Mouse (Mus musculus) gastrocnemius, postnatal 25 days (tissue): ENCODE measurements around the gene Tulp2. TPM values are rescaled to one million over a fixed set of nuclear protein-coding genes. Genes with fewer than 3 reads are reported as not detected.
"Not testable (repeated sequence)": the region's sequence is repeated elsewhere in the genome, so short reads cannot be mapped to it uniquely, and the experiment has no call there.

ENCODE experiments used
- DNase-seq: peaks from one replicate; pipeline ENCODE4 v3.0.0; 2022
- total RNA-seq, 2 experiments: library from RNA; stranded (reverse); gene quantifications; 1 replicate in 1 of 2; 2 replicates in 1 of 2; pipeline ENCODE4 v1.2.3; 2021

The Tulp2 gene
- total RNA-seq, 2 experiments from 2014 or later: not detected

GRCm38 (mm10) chr7:45459564-45460140 lies 22.0 kb upstream of the Tulp2 start, which contains the start of gene Ftl1:
Gene Ftl1 (minus strand): TSS chr7:45459884.
- peak; percentile 98 for DNase-seq

GRCm38 (mm10) chr7:45460377-45460776 lies 21.3 kb upstream of the Tulp2 start:
- no peak for DNase-seq

- peak; percentile 67 for DNase-seq
Observed at GRCm38 (mm10) chr7:45460860-45461314, 20.8 kb upstream of the Tulp2 start.

GRCm38 (mm10) chr7:45461326-45461725 lies 20.4 kb upstream of the Tulp2 start:
- no peak for DNase-seq

GRCm38 (mm10) chr7:45461781-45462180 lies 19.9 kb upstream of the Tulp2 start:
- no peak for DNase-seq

GRCm38 (mm10) chr7:45462325-45462724 lies 19.4 kb upstream of the Tulp2 start:
- DNase-seq: no peak

- not testable (repeated sequence) for DNase-seq
Observed at GRCm38 (mm10) chr7:45462868-45463267, 18.8 kb upstream of the Tulp2 start.

GRCm38 (mm10) chr7:45463987-45464778 lies 17.5 kb upstream of the Tulp2 start:
- DNase-seq: no peak

- DNase-seq: no peak
Observed at GRCm38 (mm10) chr7:45465112-45465511, 16.6 kb upstream of the Tulp2 start.

- DNase-seq: no peak
Observed at GRCm38 (mm10) chr7:45465549-45465948, 16.1 kb upstream of the Tulp2 start.

- peak; percentile 92 for DNase-seq
Observed at GRCm38 (mm10) chr7:45466283-45467089, 15.2 kb upstream of the Tulp2 start, which contains the start of gene Bax. Gene Bax (minus strand): TSS chr7:45466898.

- no peak for DNase-seq
Observed at GRCm38 (mm10) chr7:45467090-45467670, 14.5 kb upstream of the Tulp2 start.

- DNase-seq: no peak
Observed at GRCm38 (mm10) chr7:45470869-45471268, 10.8 kb upstream of the Tulp2 start.

GRCm38 (mm10) chr7:45475291-45475969 lies 6.2 kb upstream of the Tulp2 start:
- no peak for DNase-seq

GRCm38 (mm10) chr7:45476453-45476852 lies 5.2 kb upstream of the Tulp2 start:
- DNase-seq: no peak

- DNase-seq: no peak
Observed at GRCm38 (mm10) chr7:45477003-45477402, 4.7 kb upstream of the Tulp2 start.

- DNase-seq: no peak
Observed at GRCm38 (mm10) chr7:45478774-45479173, 2.9 kb upstream of the Tulp2 start.

- not testable (repeated sequence) for DNase-seq
Observed at GRCm38 (mm10) chr7:45480310-45480709, 1.4 kb upstream of the Tulp2 start.

GRCm38 (mm10) chr7:45482166-45482565 lies 489 bp downstream of the Tulp2 start:
- no peak for DNase-seq

- DNase-seq: not testable (repeated sequence)
Observed at GRCm38 (mm10) chr7:45484985-45485384, 3.3 kb downstream of the Tulp2 start.

- no peak for DNase-seq
Observed at GRCm38 (mm10) chr7:45486158-45486557, 4.5 kb downstream of the Tulp2 start.
